Mouse (Mus musculus): ENCODE results near the gene Fmnl2.
A peak's percentile ranks its signal among the peaks of the same experiment; 100 is the strongest.

Fmnl2 gene

DNA sequence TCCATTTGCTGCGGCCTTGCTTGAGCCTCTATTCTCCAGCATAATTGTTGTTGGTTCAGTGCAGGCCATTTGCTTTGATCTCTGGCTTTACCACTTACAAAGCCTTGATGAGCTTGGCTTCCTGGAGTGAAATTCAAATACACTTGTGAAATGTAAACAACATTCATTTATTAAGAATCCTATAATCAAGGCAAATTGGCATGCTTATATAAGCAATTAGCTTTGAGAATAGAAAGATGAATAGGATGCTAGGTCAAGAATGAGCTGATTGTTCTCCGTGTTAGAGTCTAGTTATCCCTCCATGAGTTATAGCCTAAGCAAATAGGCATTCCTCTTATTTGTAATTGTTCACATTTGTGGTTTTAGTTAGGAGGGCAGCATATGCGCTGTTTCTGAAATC, 8.5 kb downstream of the Fmnl2 start:
- DNase-seq: no peak

DNA sequence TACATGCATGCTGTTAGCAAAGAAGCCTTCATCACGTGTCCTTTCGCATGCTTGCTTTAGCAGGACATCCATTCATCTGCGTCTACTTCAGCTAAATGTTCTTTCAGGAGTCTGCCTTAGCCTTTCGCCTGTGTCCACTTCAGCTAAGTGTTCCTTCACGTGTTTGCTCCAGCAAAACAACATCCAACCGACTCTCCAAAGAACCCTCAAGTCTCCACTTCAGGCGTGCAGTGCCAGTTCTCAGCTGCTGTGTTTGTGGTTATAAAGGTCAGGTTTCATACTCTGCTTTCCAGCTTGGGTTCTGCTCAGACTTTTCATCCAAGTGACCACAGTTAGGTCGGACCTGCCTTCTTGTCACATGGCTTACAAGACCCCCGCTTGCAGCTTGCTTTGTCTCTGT, 10.1 kb downstream of the Fmnl2 start:
- peak; percentile 54 to 74 for DNase-seq

DNA sequence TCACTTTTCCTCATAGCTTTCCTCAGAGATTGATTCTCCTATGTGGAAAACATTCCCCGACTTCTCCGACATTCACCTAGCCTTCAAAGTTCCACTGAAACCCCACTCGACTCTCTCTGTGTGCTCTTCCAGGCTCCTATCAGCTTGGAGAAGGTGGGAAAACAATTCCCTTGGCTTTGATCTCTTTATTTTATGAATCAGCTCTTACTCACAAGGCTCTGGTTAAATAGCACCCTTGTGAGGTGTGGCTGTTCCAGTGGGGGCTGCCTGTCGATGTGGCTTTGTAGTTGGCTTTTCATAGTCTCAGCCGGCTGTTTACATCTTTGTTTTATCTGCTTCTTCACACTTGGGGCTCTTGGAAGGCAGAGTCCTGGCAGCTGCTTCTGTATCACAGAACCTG, 10.5 kb downstream of the Fmnl2 start:
- peak in 1 of 2 experiments; percentile 39 for DNase-seq

DNA sequence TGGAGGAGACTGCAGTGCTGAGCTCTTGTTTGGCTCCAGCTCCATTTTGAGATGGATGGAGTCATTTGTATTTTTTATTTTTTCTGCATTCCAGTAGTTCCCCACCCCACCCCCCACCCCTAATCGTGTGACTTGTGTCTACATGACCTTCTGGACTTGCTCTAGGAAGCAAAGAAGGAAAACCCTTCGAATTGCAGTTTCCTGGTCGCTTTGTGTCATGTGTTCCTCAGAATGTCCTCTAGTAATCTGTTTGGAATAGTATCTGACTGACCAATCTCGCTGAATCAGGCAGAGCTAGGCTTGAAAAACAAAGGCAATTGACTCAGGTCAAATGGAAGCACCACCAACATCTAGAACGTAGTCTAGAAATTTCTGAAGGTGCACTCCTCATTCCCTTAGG, 15.0 kb downstream of the Fmnl2 start:
- DNase-seq: no peak

DNA sequence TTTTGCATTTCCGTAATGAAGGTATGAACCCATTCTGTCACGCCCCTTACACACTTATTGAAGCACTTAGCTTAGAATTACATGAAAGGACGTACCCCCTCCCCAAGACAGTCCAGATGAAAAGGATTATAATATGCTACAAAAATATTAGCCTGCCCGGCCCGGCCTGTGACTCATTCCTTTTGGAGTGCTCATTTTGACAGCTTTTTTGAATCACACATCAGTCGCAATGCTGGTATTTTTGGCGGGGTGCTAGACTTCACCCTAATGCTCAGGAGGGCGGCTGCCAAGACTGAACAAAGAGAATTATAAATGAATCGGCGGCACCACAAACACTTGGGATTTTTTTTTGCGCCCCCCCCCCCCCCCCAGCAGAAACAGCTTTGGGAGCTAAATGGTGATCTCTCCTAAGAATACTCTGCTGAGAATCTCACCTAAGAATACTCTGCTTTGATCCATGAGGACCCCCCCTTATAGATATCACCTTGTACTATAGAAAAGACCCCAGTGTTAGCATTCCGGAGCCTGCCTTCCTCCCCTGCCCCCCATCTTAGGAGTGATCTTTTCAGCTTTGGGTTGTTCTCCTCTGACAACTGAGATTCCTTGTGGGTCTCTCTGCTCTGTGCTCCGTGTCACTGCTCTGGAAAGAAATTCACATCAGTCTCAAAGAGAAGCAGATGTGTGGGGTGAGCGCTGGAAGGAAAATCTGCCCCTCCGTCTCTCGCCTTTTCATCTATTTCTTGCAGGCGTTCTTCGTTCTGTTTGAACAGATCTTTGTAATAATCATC, 15.8 kb downstream of the Fmnl2 start:
- DNase-seq: peak; percentile 29 to 44

DNA sequence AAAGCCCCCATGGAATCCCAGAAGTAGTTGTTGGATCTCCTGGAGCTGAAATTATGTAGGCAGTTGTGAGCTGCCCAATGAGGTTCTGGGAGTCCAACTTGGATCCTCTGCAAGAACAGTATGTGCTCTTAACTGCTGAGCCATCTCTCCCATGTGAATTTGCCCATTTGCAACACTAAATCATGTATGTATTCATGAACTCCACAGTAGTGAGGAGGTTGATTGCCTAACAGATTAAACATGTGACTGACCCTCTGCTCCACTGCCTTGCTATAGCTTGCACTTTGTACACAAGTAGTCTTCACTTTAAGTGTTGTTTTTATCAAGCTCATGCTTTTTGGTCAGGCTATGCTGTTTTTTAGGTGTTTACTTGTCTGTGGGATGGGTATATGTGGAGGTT, 17.1 kb downstream of the Fmnl2 start:
- no peak for DNase-seq

DNA sequence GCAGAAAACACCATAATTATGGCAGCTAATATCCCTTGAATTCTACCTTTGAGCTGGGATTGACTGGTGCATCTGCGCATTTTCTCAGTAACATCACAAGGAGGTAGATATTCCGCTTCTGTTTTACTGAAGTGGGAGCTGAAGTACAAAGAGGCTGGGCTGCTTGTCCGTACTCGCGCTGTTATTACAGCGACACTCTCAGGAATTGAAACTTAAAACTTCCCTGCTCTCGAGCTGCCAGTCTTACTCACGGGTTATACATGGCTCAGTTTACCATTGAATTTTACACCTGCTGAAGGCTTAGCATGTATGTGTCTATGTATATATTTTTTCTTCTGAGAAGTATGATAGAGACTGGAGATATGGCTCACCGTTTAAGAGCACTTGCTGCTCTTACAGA, 18.1 kb downstream of the Fmnl2 start:
- no peak for DNase-seq

DNA sequence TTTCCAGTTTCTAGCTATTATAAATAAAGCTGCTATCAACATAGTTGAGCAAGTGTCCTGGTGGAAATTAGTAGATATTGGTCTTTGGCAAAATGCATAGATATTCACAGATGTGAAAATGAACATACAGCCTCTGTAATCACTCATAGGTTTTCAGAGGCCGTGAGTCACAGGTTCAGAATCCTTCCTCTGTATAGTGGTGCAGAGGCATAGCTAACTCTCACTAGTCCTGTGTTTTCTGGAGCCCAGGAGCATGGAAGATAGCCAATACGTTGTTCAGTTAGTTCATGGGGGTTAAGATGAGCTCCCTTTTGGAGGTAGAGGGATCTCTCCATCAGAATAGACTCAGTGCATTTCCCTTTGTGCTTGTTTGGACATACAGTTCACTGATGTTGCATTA, 25.7 kb downstream of the Fmnl2 start:
- no peak for DNase-seq

DNA sequence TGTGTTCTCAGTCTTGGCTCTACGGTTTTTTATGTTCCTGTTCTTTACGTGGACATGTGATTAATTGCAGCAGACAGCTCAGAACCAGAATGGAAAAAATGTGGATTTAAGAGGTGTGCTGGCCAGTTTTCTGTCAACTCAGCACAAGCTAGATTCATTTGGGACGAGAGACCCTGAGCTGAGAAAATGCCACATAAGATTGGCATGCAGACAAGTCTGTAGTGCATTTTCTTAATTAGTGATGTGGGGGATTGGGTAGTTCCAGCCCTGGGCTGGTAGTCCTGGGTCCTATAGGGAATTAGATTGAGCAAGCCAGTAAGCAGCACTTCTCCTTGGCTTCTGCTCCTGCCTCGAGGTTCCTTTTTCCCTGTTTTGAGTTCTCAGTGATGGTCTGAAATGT, 26.4 kb downstream of the Fmnl2 start:
- no peak for DNase-seq

DNA sequence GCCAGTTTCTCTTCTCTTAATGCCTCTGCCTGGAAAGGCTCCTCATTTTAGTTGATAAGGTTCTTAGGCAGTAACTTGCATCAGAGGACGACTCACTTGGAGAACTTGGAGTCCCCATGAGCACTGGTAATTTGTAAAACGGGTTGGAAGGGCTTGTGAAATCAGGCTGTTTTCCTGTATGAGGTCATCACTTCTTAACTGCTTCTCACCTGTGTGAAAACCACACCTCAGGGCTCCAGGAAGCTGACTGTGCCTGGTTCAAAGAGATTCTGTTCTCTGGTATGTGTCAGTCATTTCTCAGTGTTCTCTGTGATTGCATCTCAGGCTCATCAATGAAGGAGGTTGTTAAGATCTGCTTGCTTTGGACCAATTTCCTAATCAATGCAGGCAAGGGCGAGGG, 27.4 kb downstream of the Fmnl2 start:
- no peak for DNase-seq

DNA sequence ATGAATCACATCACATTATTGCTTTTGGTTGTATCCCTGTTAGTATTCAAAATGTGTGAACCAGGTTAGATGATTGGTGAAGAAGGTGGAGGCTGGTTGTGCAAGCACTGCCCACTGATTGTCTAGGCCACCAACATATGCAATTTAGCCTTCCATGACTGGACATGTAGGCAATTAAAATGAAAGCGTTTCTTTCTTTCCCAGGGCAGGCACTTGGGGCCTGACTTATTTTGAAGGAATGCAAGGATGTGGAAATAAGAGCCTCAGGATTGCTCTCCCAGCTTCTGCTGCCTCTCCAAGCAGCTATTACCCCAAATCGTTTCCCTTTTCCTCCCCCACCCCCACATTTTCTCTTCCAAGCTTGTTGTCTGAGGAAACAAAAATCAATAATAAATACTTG, 29.6 kb downstream of the Fmnl2 start:
- DNase-seq: no peak

DNA sequence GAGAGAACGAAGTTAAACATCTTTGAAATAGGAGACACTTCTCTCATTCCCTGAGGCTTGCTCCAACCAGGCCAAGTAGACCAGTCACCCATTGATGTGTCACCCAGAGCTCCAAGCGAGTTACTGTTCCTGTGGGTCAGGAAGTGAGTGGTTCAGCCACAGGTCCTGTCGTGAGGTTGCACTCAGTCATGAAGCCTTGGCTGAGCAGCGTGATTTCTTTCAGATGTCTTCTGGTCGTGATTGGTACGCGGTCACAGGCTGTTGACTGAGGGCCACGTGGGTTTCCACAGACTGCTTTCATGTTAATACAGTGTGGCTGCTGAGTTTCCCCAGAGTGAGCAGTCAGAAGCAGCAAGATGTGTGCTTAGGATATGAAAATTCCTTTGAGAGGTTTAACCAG, 33.5 kb downstream of the Fmnl2 start:
- no peak for DNase-seq

DNA sequence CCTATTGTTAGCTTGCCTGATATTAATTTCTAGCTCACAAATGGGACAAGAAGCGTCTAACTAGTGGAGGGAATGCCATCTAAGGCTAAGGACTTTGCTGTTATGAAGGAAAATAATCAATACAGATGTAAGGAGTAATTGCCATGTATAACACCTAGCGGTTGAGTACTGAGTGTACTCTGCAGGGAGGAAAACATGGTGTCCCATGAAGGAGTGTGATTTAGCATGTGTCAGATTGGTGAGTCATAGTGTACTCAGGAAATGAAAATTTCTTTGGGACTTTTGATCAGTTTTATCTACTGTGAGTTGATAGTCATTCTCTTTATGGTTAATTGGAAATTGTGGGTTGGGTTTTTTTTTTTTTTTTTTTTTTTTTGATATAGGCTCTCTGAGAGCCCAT, 34.1 kb downstream of the Fmnl2 start:
- no peak for DNase-seq

DNA sequence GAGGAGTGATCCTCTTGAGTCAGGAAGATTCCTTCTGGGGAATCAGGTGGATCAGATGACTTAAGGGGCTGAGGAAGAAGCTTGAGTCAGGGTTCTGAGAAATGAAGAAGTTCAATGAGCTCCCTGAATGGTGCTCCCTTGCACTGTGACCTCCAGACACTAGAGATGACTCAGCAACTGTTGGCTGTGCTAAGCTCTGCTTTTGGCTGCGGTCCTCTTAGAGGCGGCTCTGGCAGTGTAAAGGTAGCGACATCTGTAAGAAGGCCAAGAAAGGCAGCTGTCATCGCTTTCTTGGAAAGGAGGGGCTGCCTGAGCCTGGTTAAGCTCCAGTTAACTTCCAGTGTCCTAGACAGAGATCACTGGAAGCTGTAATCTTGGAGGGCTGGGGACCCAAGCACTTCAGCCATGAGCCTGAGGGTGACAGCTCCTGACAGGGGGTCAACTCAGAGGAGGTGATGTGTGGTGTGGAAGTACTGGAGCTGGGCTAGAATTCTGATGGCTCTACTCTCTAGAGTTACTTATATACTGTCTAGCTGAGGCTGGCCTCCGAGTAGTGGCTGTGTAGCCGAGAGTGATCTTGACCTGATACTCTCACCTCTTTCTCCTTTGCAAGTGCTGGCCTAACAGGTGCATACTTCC, 37.4 kb downstream of the Fmnl2 start:
- DNase-seq: peak in 1 of 2 experiments; percentile 53

DNA sequence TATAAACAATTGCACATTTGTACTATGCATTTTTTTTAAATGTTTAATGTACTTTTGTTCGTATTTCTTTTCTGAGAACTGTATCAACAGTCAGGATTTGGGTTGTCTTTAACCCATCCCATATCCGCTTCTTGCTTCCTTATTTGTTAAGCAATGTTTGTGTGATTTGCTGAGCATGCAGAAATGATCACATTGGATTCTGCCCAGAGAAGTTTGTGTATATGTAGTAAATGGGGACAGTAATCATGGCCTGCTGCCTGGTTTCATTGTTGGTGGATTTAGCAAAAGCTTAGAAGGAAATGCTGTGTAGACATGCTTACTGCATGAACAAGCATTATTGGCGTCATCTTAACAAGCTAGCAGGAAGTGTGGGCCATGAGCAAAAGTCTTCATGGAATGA, 39.3 kb downstream of the Fmnl2 start:
- no peak for DNase-seq

DNA sequence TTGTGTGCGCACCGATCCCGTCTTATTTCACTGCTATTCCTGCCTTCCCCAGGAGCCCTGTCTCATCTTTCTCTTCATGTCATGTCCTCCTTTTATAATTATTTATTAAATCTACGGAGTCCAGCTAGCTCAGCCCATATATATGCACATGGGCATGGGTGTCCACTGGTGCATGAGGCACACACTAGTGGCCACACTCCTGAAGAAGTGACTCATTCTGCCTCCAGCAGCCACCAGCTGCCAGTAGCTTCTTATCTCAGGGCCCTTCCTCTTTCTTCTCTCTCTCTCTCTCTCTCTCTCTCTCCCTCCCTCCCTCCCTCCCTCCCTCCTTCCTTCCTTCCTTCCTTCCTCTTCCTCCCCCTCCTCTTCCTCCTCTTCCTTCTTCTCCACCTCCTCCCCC, 43.1 kb downstream of the Fmnl2 start:
- DNase-seq: no peak

DNA sequence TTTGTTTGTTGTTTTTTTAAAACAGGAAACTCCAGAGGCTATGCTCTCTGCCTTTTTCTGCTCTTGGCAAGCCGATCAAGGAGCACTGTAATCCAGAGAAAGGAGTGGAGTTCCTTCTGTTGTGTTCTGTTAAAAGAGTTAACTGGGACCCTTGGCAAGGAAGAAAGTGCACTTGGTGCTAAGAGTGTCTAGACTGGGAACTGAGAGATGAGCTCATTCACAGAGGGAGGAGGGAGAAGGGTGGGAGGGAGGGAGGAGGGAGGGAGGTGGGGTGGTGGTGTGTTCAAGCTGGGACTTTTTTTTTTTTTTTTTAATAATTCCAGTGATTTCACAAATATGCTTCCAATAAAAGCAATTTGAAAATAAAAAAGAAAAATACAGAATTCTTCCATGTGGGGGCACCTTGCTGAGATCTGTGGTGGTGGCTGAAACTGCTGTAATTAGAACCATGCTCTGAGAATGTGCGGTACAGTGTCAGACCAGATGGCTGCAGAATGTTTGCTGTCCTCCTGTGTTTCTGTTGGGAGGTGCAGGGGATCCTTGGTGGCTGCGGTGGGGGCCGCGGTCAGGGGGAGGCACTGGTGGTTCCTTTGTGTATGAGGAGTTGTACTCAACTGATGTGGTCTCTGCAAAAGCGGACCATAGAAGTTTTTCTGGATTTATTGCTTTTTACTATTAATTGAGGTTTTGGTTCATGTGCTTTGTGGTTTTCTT, 43.8 kb downstream of the Fmnl2 start:
- no peak for DNase-seq

DNA sequence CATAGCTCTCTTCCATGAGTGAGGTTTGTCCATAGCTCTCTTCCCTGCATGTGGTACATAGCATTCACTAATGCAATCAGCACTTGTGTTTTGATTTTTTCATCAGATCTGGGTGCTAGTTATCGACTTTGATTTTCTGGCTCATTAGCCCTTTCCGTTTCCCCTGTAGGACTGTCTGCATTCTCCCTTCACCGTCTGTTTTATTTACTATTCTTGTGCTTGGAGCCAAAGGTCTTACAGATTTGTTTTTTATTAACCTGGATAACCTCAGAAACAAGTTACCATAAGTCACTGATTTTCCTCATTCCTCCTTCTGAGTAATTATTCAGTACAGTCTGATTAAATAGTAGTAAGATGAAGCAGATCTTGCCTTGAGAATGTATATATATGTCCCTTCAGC, 44.8 kb downstream of the Fmnl2 start:
- no peak for DNase-seq

DNA sequence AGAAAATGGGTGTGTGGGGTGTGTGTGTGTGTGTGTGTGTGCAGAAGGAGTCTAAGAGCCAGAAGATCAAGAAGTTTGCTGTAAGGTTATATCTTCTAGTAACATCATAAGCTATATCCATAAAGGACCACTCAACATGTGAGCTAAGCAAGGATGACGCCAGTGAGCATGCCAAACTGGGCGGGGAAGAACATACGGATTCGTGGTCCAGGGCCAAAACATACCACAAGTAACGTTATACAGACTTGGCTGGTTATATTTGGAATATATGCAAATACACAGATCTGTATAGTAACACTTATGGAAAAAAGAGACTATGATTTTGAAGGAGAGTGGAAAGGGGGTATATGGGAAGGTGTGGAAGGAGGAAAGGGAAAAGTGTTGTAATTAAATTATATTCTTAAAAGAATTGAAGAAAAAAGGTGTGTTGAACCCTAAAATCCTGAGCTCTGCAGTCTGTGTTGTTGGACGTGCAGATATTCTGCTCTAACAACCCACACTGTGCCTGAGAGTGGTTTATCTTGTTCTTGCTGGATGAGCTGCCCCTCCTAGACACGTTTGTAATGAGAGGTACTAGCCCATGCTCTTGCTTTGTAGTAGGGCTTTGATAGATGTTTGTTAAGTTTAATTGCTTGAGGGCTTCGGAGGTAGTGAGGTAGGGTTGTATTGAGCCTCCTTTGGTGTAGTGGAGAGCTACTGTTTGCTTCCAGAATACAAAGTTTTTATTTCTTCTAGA, 45.7 kb downstream of the Fmnl2 start:
- DNase-seq: no peak

DNA sequence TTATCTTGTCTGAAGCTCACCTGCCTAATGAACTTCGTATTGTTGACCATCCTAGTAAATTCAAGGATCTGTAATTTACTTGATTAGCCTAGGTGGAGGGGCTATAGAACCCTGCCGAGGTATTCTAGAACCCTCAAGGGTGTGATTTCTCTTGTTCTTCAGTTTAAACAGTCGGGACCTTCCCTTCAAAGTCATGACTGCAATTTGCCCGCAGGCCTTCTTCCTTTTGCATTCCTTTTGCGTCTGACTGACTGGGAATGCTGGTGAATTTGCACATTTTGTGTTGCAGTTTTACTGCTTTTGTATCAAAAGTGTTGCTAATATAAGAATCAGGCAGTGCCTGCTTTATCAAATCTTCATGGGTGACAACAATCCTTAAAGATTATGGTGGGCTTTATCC, 46.9 kb downstream of the Fmnl2 start:
- no peak for DNase-seq

DNA sequence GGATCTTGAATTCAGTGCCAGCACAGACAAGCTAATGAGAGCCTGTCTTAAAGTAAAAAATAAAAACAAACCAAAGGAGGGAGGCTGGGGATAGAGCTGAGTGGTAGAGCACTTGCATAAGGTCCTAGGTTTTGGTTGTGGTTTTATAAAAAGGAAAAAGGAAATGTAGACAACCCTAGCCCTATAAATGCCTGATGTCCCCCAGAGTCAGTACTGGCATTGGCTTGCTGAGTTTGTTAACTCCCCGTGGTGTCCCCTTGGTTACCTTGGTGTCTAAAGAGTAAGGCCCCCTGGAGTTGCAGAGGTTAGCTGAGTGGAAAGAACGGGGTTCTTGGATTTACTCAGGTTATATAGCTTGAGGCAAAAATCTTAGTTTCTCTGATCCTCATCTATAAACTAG, 55.7 kb downstream of the Fmnl2 start:
- DNase-seq: no peak

DNA sequence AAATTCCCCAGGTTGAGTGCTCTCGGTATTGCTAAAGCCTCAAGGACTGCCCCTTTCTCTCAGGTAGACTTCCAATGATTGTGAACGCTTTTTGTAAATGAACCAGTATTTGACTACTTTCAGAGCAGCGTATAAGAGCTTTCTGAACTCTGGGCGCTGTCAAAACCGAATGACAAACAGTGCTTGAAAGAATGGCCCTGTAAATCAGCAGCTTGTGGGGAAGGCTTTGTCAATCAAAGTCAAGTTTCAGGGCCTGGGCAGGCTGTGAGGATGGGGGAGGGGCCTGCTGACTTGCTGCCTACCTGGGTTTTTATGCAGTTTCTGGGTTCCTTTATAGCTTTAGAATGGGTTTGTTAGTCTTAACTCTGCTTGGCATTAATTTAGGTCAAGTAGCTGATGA, 56.1 kb downstream of the Fmnl2 start:
- DNase-seq: no peak

DNA sequence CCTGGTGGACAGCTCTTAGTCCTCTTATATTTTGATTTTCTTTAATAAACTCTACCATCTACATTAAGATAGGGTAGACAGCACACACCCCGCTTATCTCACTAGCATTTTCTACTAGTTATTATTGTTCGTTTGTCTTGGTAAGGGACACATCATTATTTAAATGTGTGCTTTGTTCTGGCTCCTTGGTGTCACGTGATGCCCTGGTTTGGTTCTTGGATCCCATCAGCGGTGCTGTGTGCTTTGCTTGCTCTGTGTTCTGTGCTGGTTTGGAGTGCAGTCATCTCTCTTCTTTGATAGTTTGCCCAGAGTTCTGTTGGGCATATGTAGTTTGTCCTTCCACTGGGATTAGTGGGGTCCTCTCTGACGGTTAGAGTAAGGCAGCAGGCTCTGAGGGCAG, 57.9 kb downstream of the Fmnl2 start:
- no peak for DNase-seq

DNA sequence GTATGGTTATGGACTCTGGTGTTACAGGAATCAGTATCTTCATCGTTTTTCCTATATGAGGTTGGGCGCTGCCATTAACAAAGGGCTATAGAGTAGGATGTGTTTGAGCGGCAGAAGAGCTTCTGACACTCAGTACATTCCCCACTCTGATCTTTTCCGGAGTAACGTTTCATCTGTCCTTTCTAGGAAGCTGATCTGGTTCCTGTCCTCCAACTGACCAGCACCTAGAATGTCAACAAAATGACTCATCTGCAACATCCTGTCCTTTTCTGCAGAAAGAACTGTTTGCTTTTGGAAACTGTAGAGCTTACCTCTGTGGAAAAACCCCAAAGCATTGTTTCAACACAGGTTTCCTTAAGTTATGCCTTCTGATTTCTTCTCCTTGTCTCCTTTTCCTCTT, 60.4 kb downstream of the Fmnl2 start:
- no peak for DNase-seq
